9 mouse cellular contexts compared by ENCODE assay signal in the genomic region with DNA sequence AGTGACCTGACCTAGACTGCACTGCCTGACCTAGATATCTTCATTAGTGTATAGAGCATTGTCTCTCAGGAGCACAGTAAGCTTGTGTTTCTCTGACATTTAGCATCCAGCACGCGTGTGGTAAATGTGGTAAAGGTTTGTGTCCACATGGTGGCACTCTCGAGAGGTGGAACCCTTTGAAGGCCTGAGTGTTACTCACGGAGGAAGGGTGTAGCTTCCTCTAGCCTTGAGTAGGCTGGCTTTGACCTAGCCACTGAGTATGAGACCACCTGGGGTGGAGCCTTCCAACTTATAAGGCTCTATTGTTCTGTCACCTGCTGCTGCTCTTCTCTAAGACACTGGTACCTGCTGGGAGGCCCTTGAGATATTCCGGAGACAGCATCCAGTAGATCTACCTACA. TPM values are rescaled to one million over a fixed set of nuclear protein-coding genes. Genes with fewer than 3 reads are reported as not detected.
DNase-seq lines count a peak whose midpoint lies in the region; ATAC-seq and TF ChIP-seq lines count a peak whose summit lies in the region.
"Had no signal": no experiment of that assay in that cellular context is flagged by ENCODE, and none has a peak within 500 bp of the region (broad histone marks: within the 10 kb centered on the region; RNA-seq: fewer than 3 reads in every experiment).

No protein-coding gene starts in this region.

- intact Hi-C loops in left cerebral cortex, postnatal 4 days (cut with DNase I): loop anchor here (10.0 kb wide), 1 partner anchor 51 kb away; no protein-coding TSS in a partner anchor

- ATAC-seq in hematopoietic stem cell, adult 5-6 weeks (replicated peaks in 1 of 2; ENCODE audit: insufficient read depth in 1 of 2, low FRiP score in 2 of 2, low TSS enrichment in 1 of 2, low read depth in 1 of 2, poor library complexity in 2 of 2, severe bottlenecking in 2 of 2): peak; percentile 88 to 91

- no peak overlapping the region for H3K4me3 ChIP-seq in ES-E14 (ENCODE audit: insufficient read depth in 1 of 2, low read depth in 1 of 2, low read length in 2 of 2, poor library complexity in 1 of 2, severe bottlenecking in 1 of 2)

- no peaks in the 10 kb centered on the region for H3K9me3 ChIP-seq in ES-E14 (ENCODE audit: control insufficient read depth, insufficient read depth, low read depth, low read length)

- H3K27ac ChIP-seq in ES-E14 (ENCODE audit: insufficient read depth, low read depth, low read length, poor library complexity, severe bottlenecking): peak overlapping the region; percentile 81; the same call in 1 of the 2 replicates

- H3K4me1 ChIP-seq in ES-E14 (ENCODE audit: control insufficient read depth in 2 of 2, insufficient read depth in 2 of 2, low read length in 2 of 2, poor library complexity in 1 of 2): peaks cover 8 to 22% of the 10 kb centered on the region in 2 experiments

- in situ Hi-C loops in ES-E14 (cut with MboI; ENCODE audit: low sequenced_read_pairs in 2 of 2, unreplicated experiment in 2 of 2): no loop called here

- H3K36me3 ChIP-seq in ES-E14 (ENCODE audit: control insufficient read depth, insufficient read depth, low read length, poor library complexity, severe bottlenecking): peaks cover 8% of the 10 kb centered on the region; the same call in 1 of the 2 replicates

- peak; percentile 60 for DNase-seq in gastrocnemius, adult 18-20 months (ENCODE audit: low spot score)
- no peak for DNase-seq in gastrocnemius, adult 8-10 months (ENCODE audit: low spot score in 2 of 2)
- peak; percentile 94 for DNase-seq in ES-E14 (ENCODE audit: low read depth, low spot score)
- peak; percentile 67 for DNase-seq in c-Kit-positive CD71-positive TER-119-positive erythroid progenitor cells, embryonic 14.5 days (ENCODE audit: low spot score)
- peak; percentile 35 for DNase-seq in left cerebral cortex, postnatal 4 days
- peak; percentile 89 for DNase-seq in naive thymus-derived CD4-positive, alpha-beta T cell, adult 2 months (ENCODE audit: low read depth)
- peak; percentile 78 to 80 for DNase-seq in thymus, postnatal 36 days

- no peak overlapping the region for H3K9ac ChIP-seq in ES-E14 (ENCODE audit: insufficient read depth, low read depth, low read length, poor library complexity, severe bottlenecking)

TF ChIP-seq in ES-E14, 5 proteins besides CTCF, POLR2A, EP300 and RAD21:
- peak; percentile 55; the same call in 1 of the 2 replicates for TF ChIP-seq ZC3H11A (IDR thresholded peaks at IDR 0.05; ENCODE audit: borderline replicate concordance, low read depth, low read length)
- no peak for TF ChIP-seq ZNF384 (IDR thresholded peaks at IDR 0.05; ENCODE audit: low read depth, low read length)
- TF ChIP-seq HCFC1 (IDR thresholded peaks at IDR 0.05; ENCODE audit: borderline replicate concordance, insufficient read depth, low read length): no peak
- no peak for TF ChIP-seq MAFK (IDR thresholded peaks at IDR 0.05; ENCODE audit: insufficient read depth, low read depth, low read length)
- TF ChIP-seq CHD2 (IDR thresholded peaks at IDR 0.05; ENCODE audit: low read depth, low read length): peak; percentile 41; the same call in 1 of the 2 replicates
TF ChIP-seq in ES-E14: peak in this region for 2.

RNA-seq across cellular contexts. Expression of a gene that starts 5.6 kb away (rescaled TPM):
- 1 to 10 TPM; 6.0 to 6.6 TPM for total RNA-seq in gastrocnemius, adult 18-20 months (2021)
- total RNA-seq in gastrocnemius, adult 8-10 months (2022): 1 to 10 TPM; 4.1 to 8.3 (median 6.0) TPM
- total RNA-seq in ES-E14 (2012; rRNA removed): 37.8 TPM in 2 replicates
- 26.1 and 36.6 TPM in 2 replicates for total RNA-seq in hematopoietic stem cell, adult 5-6 weeks (2017)
- total RNA-seq in left cerebral cortex, postnatal 4 days (2021): 1 to 10 TPM; 5.6 to 5.8 TPM

RNA-seq across cellular contexts. Expression of a gene that starts 23.6 kb away (rescaled TPM):
- 1 to 10 TPM; 4.1 to 4.5 TPM for total RNA-seq in gastrocnemius, adult 18-20 months (2021)
- total RNA-seq in gastrocnemius, adult 8-10 months (2022): 1 to 10 TPM; 4.1 to 5.7 (median 4.4) TPM
- total RNA-seq in ES-E14 (2012; rRNA removed): 28.8 and 37.8 TPM in 2 replicates
- 15.5 and 22.5 TPM in 2 replicates for total RNA-seq in hematopoietic stem cell, adult 5-6 weeks (2017)
- 10 to 100 TPM; 27.8 to 28.3 TPM for total RNA-seq in left cerebral cortex, postnatal 4 days (2021)

RNA-seq across cellular contexts. Expression of a gene that starts 26.9 kb away (rescaled TPM):
- not detected for total RNA-seq in gastrocnemius, adult 18-20 months (2021)
- total RNA-seq in gastrocnemius, adult 8-10 months (2022): not detected
- 0.95 and 1.6 TPM in 2 replicates for total RNA-seq in ES-E14 (2012; rRNA removed)
- total RNA-seq in hematopoietic stem cell, adult 5-6 weeks (2017): not detected in 2 replicates
- total RNA-seq in left cerebral cortex, postnatal 4 days (2021): not detected
- total RNA-seq: layer of hippocampus, adult 18-20 months had no signal

RNA-seq across cellular contexts. Expression of a gene that starts 38.4 kb away (rescaled TPM):
- total RNA-seq in gastrocnemius, adult 18-20 months (2021): 1 to 10 TPM; 5.9 to 8.8 TPM
- 1 to 10 TPM; 4.5 to 9.4 (median 6.0) TPM for total RNA-seq in gastrocnemius, adult 8-10 months (2022)
- 140 and 208 TPM in 2 replicates for total RNA-seq in ES-E14 (2012; rRNA removed)
- 13.4 and 15.6 TPM in 2 replicates for total RNA-seq in hematopoietic stem cell, adult 5-6 weeks (2017)
- 10 to 100 TPM; 26.7 to 26.8 TPM for total RNA-seq in left cerebral cortex, postnatal 4 days (2021)

Comparison
In these comparisons a context has a peak if more than half of its experiments do, and no peak if none do; other contexts are left out.
1. DNase-seq: peak in gastrocnemius, adult 18-20 months (single experiment), ES-E14 (single experiment), c-Kit-positive CD71-positive TER-119-positive erythroid progenitor cells, embryonic 14.5 days (single experiment), left cerebral cortex, postnatal 4 days (single experiment), naive thymus-derived CD4-positive, alpha-beta T cell, adult 2 months (single experiment) and thymus, postnatal 36 days (2 of 2); none in gastrocnemius, adult 8-10 months (0 of 2).